Mouse (Mus musculus) kidney, adult 9 months (tissue): ENCODE results near the gene Gm6902.
"Not testable (repeated sequence)": the region's sequence is repeated elsewhere in the genome, so short reads cannot be mapped to it uniquely, and the experiment has no call there.

ENCODE experiments used
- DNase-seq: peaks from one replicate; pipeline ENCODE4 v3.0.0; 2022

Gene Gm6902

GRCm38 (mm10) chr7:23278800-23279199, at the start of gene Gm6902:
Gene Gm6902, minus strand, starts transcription at chr7:23278900.
- not testable (repeated sequence) for DNase-seq

GRCm38 (mm10) chr7:23300892-23301291, 22.2 kb upstream of the Gm6902 start, which contains the start of gene Nlrp4e:
Gene Nlrp4e, plus strand, starts transcription at chr7:23301192.
- DNase-seq: not testable (repeated sequence)

GRCm38 (mm10) chr7:23251582-23251981, 27.1 kb downstream of the Gm6902 start, which contains the start of gene Vmn1r166:
Gene Vmn1r166, minus strand, starts transcription at chr7:23251682.
- not testable (repeated sequence) for DNase-seq
